Mouse (Mus musculus): ENCODE results near the gene Kcnt2.

DNA sequence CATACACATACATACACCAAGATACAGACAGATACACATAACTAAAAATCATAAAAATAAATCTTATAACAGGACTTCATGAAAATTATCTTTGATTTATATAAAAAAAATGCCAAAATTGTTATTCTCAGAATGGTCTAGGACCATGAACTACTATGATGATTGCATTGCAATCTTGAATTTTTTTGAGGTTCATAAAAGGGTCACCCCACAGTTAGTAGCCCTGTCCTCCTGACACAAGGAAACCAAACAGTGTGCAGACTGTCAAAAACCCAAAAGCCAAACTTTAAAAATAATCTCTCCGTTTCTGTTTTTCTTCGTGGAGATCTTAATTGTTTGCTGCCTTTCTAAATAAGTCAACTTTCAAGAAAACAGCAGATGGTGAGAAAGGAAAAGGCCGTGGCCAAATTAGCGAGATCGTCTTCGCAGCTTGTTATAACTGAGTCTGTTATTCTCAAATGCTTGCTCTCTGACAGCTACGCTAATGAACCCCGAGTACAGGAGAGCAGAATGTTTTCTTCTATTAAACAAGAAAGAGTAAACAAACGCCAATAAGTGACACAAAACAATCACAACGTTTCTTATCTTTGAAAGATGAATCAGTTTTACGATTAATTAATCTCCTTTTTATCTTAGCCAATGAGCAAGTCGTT is 414.9 kb downstream of the Kcnt2 start:
- TF ChIP-seq CTCF (IDR thresholded peaks at IDR 0.05; ENCODE audit: low read depth, low read length) (no peak), GATA1 (IDR thresholded peaks at IDR 0.05; ENCODE audit: borderline replicate concordance, low read length) (no peak), TAL1 (conservative IDR thresholded peaks at IDR 0.05; ENCODE audit: low read depth, low read length) (no peak), POLR2AphosphoS5 (IDR thresholded peaks at IDR 0.05; ENCODE audit: insufficient replicate concordance, low read depth, low read length) (no peak), GATA2 (IDR thresholded peaks at IDR 0.05; ENCODE audit: borderline replicate concordance, low read depth, low read length) (no peak)
